Mouse (Mus musculus) common myeloid progenitor, adult 5-6 weeks (primary cell): ENCODE measurements around the gene Rhob. TPM values are rescaled to one million over a fixed set of nuclear protein-coding genes. Genes with fewer than 3 reads are reported as not detected.

Source experiments
- ATAC-seq: replicated peaks from 2 replicates; pipeline ENCODE4 v1.8.0; 2016; ENCODE audit warnings: low read depth, mild to moderate bottlenecking, moderate TSS enrichment, inconsistent platforms; ENCODE audit not compliant: poor library complexity, severe bottlenecking
- total RNA-seq: library from RNA; stranded (forward); fragments of 200-1000, 187-1606 nt; gene quantifications from 2 replicates; pipeline ENCODE4 v1.2.3, GENCODE M21; 2017

Gene Rhob
- total RNA-seq, 1 experiment from 2014 or later = 43.3 TPM

GRCm38 (mm10) chr12:8451571-8452485 lies 48.0 kb downstream of the Rhob start:
- no peak for ATAC-seq

GRCm38 (mm10) chr12:8450639-8451038 lies 49.2 kb downstream of the Rhob start:
- peak; percentile 97 for ATAC-seq

GRCm38 (mm10) chr12:8450028-8450427 lies 49.8 kb downstream of the Rhob start:
- no peak for ATAC-seq

Other genes starting within 250 kb of the Rhob start
- not detected in 2 replicates for gene Gdf7, start 198.1 kb downstream of the Rhob start, total RNA-seq
- 1.4 and 6.9 TPM in 2 replicates for gene Hs1bp3, start 186.6 kb downstream of the Rhob start, total RNA-seq
- gene Slc7a15, start 99.1 kb upstream of the Rhob start, total RNA-seq = not detected in 2 replicates
- gene Pum2, start 174.1 kb upstream of the Rhob start, total RNA-seq = 201 and 210 TPM in 2 replicates